Mouse (Mus musculus) heart, postnatal 0 days (tissue): ENCODE results near the gene Klhl8. TPM values are rescaled to one million over a fixed set of nuclear protein-coding genes. Genes with fewer than 3 reads are reported as not detected.
A peak's percentile ranks its signal among the peaks of the same experiment; 100 is the strongest.

Experiments used
- ATAC-seq: fragments of 200-750 bp; cut with Nextera tagmentation; 2 replicates; pipeline ENCODE4 v1.8.0; 2017; ENCODE audit warnings: low read depth, moderate number of reproducible peaks, moderate library complexity; ENCODE audit not compliant: insufficient read depth
- DNase-seq: peaks from one replicate; pipeline ENCODE4 v3.0.0-alpha.2; 2016; ENCODE audit warnings: low spot score
- H3K27ac ChIP-seq: fragments of 300-500 bp; sonication (generic); 2 replicates; pipeline ENCODE4 v1.5.1; 2014; ENCODE audit warnings: low read depth, mild to moderate bottlenecking
- H3K27me3 ChIP-seq: fragments of 300-500 bp; sonication (generic); 2 replicates; pipeline ENCODE4 v1.6.1; 2014; ENCODE audit warnings: low read length, mixed read lengths; ENCODE audit not compliant: control insufficient read depth, insufficient read depth
- H3K36me3 ChIP-seq: fragments of 300-500 bp; sonication (generic); replicated peaks from 2 replicates; pipeline ENCODE4 v1.6.1; 2014; ENCODE audit warnings: low read length, mixed read lengths; ENCODE audit not compliant: control insufficient read depth, insufficient read depth
- H3K4me1 ChIP-seq: fragments of 300-500 bp; sonication (generic); 2 replicates; pipeline ENCODE4 v1.6.1; 2014; ENCODE audit warnings: antibody characterized with exemption; ENCODE audit not compliant: control insufficient read depth, insufficient read depth
- H3K4me2 ChIP-seq: fragments of 300-500 bp; sonication (generic); 2 replicates; pipeline ENCODE4 v1.6.1; 2014; ENCODE audit warnings: low read depth, mild to moderate bottlenecking, low read length, moderate library complexity
- H3K4me3 ChIP-seq: fragments of 300-500 bp; sonication (generic); 2 replicates; pipeline ENCODE4 v1.5.1; 2014; ENCODE audit warnings: low read depth, low read length
- H3K9ac ChIP-seq: fragments of 300-500 bp; sonication (generic); replicated peaks from 2 replicates; pipeline ENCODE4 v1.6.1; 2014; ENCODE audit warnings: low read depth, low read length, mixed read lengths
- H3K9me3 ChIP-seq: fragments of 300-500 bp; sonication (generic); replicated peaks from 2 replicates; pipeline ENCODE4 v1.6.1; 2016; ENCODE audit warnings: low read length; ENCODE audit not compliant: control insufficient read depth
- CTCF ChIP-seq: IDR thresholded peaks from 2 replicates; pipeline ENCODE4 v1.5.1; 2016; ENCODE audit warnings: antibody characterized with exemption, control low read depth, low read depth
- EP300 ChIP-seq: IDR thresholded peaks from 2 replicates; pipeline ENCODE4 v1.6.1; 2016; ENCODE audit warnings: antibody characterized with exemption, low read depth
- WGBS: fragments of 180-500 bp; shearing (Covaris S2); extraction: QIAGEN DNeasy Blood & Tissue Kit; methylation state at CpG from one replicate; pipeline ENCODE4 v1.1.7; 2014; 5-methylcytosine and 5-hydroxymethylcytosine counted together
- polyA plus RNA-seq: library from polyadenylated mRNA; unstranded; fragments of >200 nt; fragmentation: Nextera tagmentation; extraction: Ambion mirVana; gene quantifications from 2 replicates; pipeline ENCODE4 v1.2.1, GENCODE M21; 2015
- total RNA-seq: library from RNA; depleted of rRNA; stranded (reverse); fragments of >200 nt; gene quantifications from 2 replicates; pipeline ENCODE4 v1.2.3, GENCODE M21; 2014; ENCODE audit warnings: low replicate concordance

Gene Klhl8
- total and polyA plus RNA-seq, 2 experiments from 2014 or later: 10.9 to 12.8 TPM

DNA sequence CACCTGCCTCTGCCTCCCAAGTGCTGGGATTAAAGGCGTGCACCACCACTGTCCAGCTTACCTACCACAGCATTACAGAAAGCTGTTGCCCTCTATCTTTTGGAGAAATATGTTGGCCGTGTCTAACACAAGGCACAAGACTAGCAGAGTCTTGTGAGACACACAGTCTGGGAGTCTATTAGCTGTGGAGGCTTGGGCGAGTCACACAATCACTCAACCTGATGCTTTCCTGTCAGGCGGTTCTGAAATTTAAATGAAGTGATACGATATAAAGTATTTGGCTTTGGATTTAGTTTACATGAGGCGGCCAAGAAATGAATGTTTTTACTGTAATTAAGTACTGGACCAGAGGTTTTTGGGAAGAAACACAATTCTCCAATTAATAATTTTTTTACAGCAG, 4.9 kb downstream of the Klhl8 start:
- peaks cover 9% of the 10 kb centered on the region for H3K4me1 ChIP-seq
- H3K27me3 ChIP-seq: no peaks in the 10 kb centered on the region
- H3K4me2 ChIP-seq: no peak overlapping the region
- no peaks in the 10 kb centered on the region for H3K36me3 ChIP-seq
- no peak for DNase-seq
- H3K9me3 ChIP-seq: no peaks in the 10 kb centered on the region
- ATAC-seq: no peak
- H3K27ac ChIP-seq: no peak overlapping the region
- TF ChIP-seq EP300: no peak
- no peak for TF ChIP-seq CTCF
- H3K4me3 ChIP-seq: no peak overlapping the region
- H3K9ac ChIP-seq: no peak overlapping the region
- WGBS: 84% methylated on average over 6 of the region's 6 CpGs

DNA sequence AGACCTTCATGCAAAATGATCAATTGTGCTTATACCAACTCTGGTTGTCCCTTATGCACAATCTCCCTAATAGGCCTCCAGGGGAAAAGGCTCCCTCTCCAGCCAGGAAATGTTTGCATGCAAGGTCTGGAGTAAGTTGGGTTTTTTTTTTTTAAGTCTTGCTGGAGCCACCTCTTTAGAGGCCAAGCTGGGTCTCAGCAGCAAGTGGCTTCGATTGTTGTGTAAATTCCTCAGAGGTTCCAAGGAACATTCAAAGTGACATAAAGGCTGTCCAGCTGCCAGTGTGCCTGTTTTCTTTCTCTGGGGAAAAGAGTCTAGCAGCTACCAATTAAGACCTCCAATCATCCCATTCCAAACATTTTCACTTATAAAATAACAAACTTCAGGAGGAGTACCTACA, 12.7 kb downstream of the Klhl8 start:
- Histone ChIP-seq H3K36me3 (no peaks in the 10 kb centered on the region), H3K9ac (no peak overlapping the region), H3K27me3 (no peaks in the 10 kb centered on the region), H3K4me2 (no peak overlapping the region), H3K9me3 (no peaks in the 10 kb centered on the region), H3K4me1 (no peaks in the 10 kb centered on the region), H3K4me3 (no peak overlapping the region), H3K27ac (no peak overlapping the region)
- TF ChIP-seq EP300 (no peak), CTCF (no peak)
- 22% methylated on average over 1 of the region's 1 CpGs for WGBS
- no peak for ATAC-seq
- DNase-seq: no peak

GRCm38 (mm10) chr5:103889766-103890165, 21.3 kb downstream of the Klhl8 start:
- no peak for DNase-seq
- no peak overlapping the region for H3K9ac ChIP-seq
- no peak overlapping the region for H3K27ac ChIP-seq
- H3K4me3 ChIP-seq: no peak overlapping the region
- H3K4me2 ChIP-seq: no peak overlapping the region
- no peaks in the 10 kb centered on the region for H3K27me3 ChIP-seq
- ATAC-seq: no peak
- no peaks in the 10 kb centered on the region for H3K9me3 ChIP-seq
- H3K36me3 ChIP-seq: peaks cover 9% of the 10 kb centered on the region
- TF ChIP-seq EP300 (no peak), CTCF (no peak)
- WGBS: 74% methylated on average over 15 of the region's 15 CpGs
- no peaks in the 10 kb centered on the region for H3K4me1 ChIP-seq

GRCm38 (mm10) chr5:103863759-103864158, 47.3 kb downstream of the Klhl8 start:
- 92% methylated on average over 4 of the region's 4 CpGs for WGBS
- H3K4me3 ChIP-seq: no peak overlapping the region
- ATAC-seq: no peak
- H3K9ac ChIP-seq: no peak overlapping the region
- peaks cover 51% of the 10 kb centered on the region for H3K36me3 ChIP-seq
- no peak overlapping the region for H3K27ac ChIP-seq
- no peaks in the 10 kb centered on the region for H3K4me1 ChIP-seq
- H3K4me2 ChIP-seq: no peak overlapping the region
- DNase-seq: no peak
- H3K27me3 ChIP-seq: no peaks in the 10 kb centered on the region
- TF ChIP-seq CTCF: no peak
- TF ChIP-seq EP300: no peak
- no peaks in the 10 kb centered on the region for H3K9me3 ChIP-seq

DNA sequence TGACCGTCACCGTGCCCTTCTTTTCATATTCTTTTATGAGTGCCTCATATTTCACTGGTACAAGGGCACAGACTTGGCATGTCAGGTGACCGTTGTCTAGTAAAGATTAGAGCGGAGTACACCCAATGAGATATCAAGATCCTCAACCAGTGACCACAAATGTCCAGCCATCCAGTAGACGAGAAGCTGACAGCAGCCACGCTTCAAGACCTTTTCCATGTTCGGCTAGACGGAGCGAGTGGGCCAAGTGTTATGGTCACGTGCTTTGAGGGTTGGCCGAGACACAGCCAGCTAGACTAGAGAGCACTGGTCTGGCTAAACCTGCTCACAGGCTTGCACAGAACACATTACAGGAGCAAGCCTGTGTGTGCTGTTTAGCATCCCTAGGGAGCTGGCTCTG, 50.4 kb downstream of the Klhl8 start:
- ATAC-seq (peak; percentile 8; the same call in 1 of the 2 replicates), DNase-seq (no peak)
- no peaks in the 10 kb centered on the region for H3K4me1 ChIP-seq
- H3K4me3 ChIP-seq: no peak overlapping the region
- 69% methylated on average over 11 of the region's 11 CpGs for WGBS
- no peaks in the 10 kb centered on the region for H3K9me3 ChIP-seq
- no peak overlapping the region for H3K27ac ChIP-seq
- H3K9ac ChIP-seq: no peak overlapping the region
- no peaks in the 10 kb centered on the region for H3K27me3 ChIP-seq
- H3K36me3 ChIP-seq: peaks cover 33% of the 10 kb centered on the region
- no peak overlapping the region for H3K4me2 ChIP-seq
- no peak for TF ChIP-seq EP300
- TF ChIP-seq CTCF: no peak

DNA sequence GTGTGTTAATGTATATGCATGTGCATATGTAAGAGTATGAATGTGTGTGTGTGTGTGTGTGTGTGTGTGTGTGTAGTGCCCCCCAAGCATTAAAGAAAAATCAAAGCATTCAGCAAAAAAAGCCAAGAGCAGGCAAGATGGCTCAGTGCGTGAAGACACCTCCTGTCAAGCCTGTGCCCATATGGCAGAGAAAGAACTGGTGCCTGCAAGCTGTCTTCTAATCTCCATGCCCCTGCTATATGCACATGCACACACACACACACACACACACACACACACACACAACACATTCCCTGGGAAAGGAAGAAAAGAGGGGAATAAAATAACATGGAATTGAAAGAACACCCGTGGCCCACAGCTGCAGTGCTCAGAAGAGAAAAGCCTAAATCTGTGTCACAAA, 53.9 kb downstream of the Klhl8 start:
- Histone ChIP-seq H3K9me3 (no peaks in the 10 kb centered on the region), H3K27me3 (no peaks in the 10 kb centered on the region), H3K4me1 (no peaks in the 10 kb centered on the region), H3K9ac (no peak overlapping the region), H3K4me3 (no peak overlapping the region), H3K27ac (no peak overlapping the region), H3K4me2 (no peak overlapping the region), H3K36me3 (peaks cover 28% of the 10 kb centered on the region)
- no peak for DNase-seq
- no peak for ATAC-seq
- 88% methylated on average over 2 of the region's 2 CpGs for WGBS
- TF ChIP-seq EP300 (no peak), CTCF (no peak)
